Mouse (Mus musculus): ENCODE measurements at regions not wholly inside any gene's neighbourhood (a gene's known extent, or its start where the extent isn't known, plus 50 kb on each side); places are given as distances from the start of the nearest gene placed in this dataset.

DNA sequence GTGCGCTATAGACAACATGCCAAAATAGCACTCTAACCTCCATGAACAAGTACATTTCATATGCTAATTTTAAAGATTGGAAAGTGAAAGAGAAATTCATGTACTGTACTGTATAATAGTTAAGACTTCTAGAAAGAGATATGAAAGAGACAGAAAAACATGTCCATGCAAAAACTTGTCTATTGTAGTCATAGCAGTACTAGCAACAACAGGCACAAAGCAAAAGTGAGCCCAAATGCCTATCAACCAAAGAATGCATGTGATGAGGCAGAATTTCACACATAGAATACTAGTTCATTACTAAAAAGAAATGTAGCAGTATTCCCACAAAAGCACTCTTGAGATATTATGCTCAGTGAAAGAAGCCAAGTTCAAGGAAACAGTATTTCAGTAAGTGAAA is 180.4 kb upstream of the Steap4 start:
- DNase-seq (ENCODE audit: low read depth, low spot score): no peak

GRCm38 (mm10) chr5:7782235-7782634 is 178.0 kb upstream of the Steap4 start:
- no peak for DNase-seq (ENCODE audit: low read depth, low spot score)

DNA sequence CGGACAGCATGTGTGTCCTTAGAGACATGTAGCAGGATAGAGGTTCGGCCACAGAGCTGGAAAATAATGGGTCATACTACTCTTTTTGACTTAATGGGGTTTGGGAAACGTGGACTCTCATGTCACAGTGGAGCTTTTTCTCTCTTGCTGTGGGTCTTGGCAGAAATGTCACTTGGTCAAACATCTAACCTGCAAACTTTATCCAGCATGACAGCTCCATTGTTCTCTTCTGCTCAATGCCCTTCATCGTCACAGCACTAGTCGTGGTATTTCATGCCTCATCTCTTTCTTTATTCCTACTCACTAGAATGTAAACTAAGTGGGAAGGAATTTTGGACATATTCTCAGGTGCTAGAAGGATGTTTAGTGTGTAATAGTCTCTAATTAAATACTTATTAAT is 171.9 kb upstream of the Steap4 start:
- no peak for DNase-seq (ENCODE audit: low read depth, low spot score)

GRCm38 (mm10) chr5:7789126-7789525 is 171.1 kb upstream of the Steap4 start:
- no peak for DNase-seq (ENCODE audit: low read depth, low spot score)

GRCm38 (mm10) chr5:7820592-7820991 is 139.7 kb upstream of the Steap4 start:
- peak; percentile 40 for DNase-seq (ENCODE audit: low read depth, low spot score)

- DNase-seq (ENCODE audit: low read depth, low spot score): no peak
These were observed 138.6 kb upstream of the Steap4 start for GRCm38 (mm10) chr5:7821700-7822099.

DNA sequence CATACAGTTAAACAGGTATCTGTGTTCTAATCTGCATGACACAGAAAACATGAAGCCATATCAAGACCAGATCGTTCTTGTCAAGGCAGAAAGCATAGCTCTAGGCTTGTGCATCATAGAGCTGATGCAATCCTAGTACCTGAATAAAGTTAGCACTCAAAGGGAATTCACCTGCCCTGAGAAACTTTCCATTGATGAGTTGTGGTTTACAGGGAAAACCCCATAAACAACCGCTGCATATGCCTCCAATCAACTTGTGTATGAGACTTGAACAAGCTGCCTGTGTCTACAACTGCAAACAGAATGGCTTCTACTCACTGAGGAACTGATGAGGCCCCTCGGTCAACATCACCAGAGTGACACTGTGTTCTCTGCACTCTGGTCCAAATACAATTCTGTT is 130.6 kb upstream of the Steap4 start:
- no peak for DNase-seq (ENCODE audit: low read depth, low spot score)

- DNase-seq (ENCODE audit: low read depth, low spot score): peak; percentile 35
These were observed 126.4 kb upstream of the Steap4 start for GRCm38 (mm10) chr5:7833812-7834211.

GRCm38 (mm10) chr5:7863047-7863446 is 97.2 kb upstream of the Steap4 start:
- DNase-seq (ENCODE audit: low read depth, low spot score): no peak

DNA sequence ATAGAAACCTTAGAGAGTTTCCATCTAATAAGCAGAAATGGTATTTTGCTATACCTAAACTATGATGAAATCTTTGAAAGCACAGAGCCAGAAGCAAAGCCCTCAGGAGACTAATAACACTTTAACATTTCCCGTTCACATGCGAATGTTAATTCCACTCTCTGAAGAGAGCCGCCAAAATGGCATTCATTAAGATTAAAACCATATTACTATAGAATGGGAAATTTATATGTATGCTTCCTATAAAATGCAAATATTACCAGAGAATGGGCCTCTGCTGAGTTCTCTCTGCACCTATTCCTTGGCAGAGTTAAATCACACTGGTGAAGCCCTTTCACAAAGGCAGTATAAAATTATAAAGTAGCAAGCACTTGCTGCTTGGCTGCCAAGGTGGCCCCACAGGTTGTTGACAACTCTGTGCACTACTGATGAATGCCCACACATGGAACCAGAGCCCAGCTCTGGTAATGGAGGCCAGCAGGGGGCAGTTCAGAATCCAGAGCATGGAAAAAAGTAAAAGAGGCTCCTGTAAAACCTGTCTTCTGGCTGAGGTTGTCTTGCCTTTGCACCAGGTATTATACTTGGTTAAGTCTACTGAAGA is 94.1 kb upstream of the Steap4 start:
- DNase-seq (ENCODE audit: low read depth, low spot score): no peak

DNA sequence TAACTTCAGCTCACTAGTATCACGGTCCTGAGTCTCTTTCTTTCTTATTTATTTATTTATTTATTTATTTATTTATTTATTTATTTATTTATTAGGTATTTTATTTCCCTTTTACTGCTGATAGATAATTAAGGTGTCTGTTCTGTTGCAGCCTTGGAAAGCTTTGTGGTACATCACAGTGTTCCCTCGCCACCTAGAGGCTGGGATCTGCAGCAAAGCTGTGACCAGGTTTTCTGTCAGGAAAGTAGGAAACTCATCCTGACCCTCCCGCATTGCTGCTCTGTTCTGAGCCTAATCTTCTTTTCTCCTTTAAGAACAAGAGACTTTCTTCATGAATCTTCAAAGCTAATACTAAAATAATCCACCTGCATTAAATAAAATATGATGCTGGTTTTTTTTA is 60.7 kb upstream of the Steap4 start:
- peak; percentile 72 for DNase-seq (ENCODE audit: low read depth, low spot score)
